23 mouse cellular contexts compared by ENCODE assay signal in the genomic region with DNA sequence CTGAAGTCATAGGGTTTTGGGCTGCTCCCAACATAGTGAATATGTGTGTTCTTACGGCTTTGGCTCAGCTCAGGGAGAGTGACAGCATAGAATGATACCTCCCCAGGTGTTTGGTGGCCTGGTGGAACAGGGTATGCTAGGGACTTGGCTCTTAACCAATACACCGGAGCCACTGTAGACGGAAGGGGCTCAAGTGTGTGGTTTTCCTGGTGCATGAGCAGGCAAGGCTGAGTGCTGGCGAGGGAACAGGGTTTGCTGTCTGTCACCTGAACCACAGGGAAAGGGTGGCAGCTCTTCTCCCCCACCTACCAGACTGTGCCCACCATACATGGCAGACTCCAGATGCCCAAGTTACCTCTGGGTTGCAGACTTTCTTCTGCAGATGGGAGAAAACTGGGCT.
"Had no signal": no experiment of that assay in that cellular context is flagged by ENCODE, and none has a peak within 500 bp of the region (broad histone marks: within the 10 kb centered on the region; RNA-seq: fewer than 3 reads in every experiment).

No protein-coding gene starts in this region.

- H3K27me3 ChIP-seq: heart, embryonic 12.5 days; hindbrain, embryonic 15.5 days; kidney, embryonic 15.5 days; limb, embryonic 12.5 days had no signal

- DNase-seq: gastrocnemius, adult 2 months; gastrocnemius, postnatal 10 days; gastrocnemius, postnatal 25 days; heart, adult 18-20 months; heart, postnatal 10 days; heart, postnatal 4 days; kidney, adult 11 months; kidney, adult 2 months; kidney, adult 9 months; kidney, postnatal 14 days; kidney, postnatal 36 days; liver had no signal

- H3K9ac ChIP-seq: heart, embryonic 12.5 days; hindbrain, embryonic 13.5 days; hindbrain, embryonic 15.5 days; kidney, embryonic 15.5 days; limb, embryonic 12.5 days had no signal

- H3K4me2 ChIP-seq: heart, embryonic 12.5 days; hindbrain, embryonic 13.5 days; hindbrain, embryonic 15.5 days; kidney, embryonic 15.5 days; limb, embryonic 12.5 days had no signal

- H3K4me3 ChIP-seq: gastrocnemius, adult 2 months; heart, embryonic 10.5 days; heart, embryonic 12.5 days; hindbrain, embryonic 13.5 days; hindbrain, embryonic 15.5 days; kidney, embryonic 15.5 days; layer of hippocampus, adult 2 months; limb, embryonic 10.5 days; limb, embryonic 12.5 days had no signal

- H3K27ac ChIP-seq: gastrocnemius, adult 2 months; heart, embryonic 10.5 days; hindbrain, embryonic 13.5 days; hindbrain, embryonic 15.5 days; hindbrain, postnatal 0 days; kidney, embryonic 15.5 days; kidney, postnatal 0 days; layer of hippocampus, adult 2 months; limb, embryonic 10.5 days; limb, embryonic 12.5 days had no signal

- H3K36me3 ChIP-seq: heart, embryonic 10.5 days; heart, embryonic 12.5 days; hindbrain, embryonic 13.5 days; hindbrain, embryonic 15.5 days; kidney, embryonic 15.5 days; limb, embryonic 10.5 days; limb, embryonic 12.5 days had no signal

- ATAC-seq: hindbrain, postnatal 0 days; intestine, embryonic 16.5 days had no signal

- H3K4me1 ChIP-seq: heart, embryonic 10.5 days; heart, embryonic 12.5 days; hindbrain, embryonic 13.5 days; hindbrain, embryonic 15.5 days; kidney, embryonic 15.5 days; limb, embryonic 10.5 days; limb, embryonic 12.5 days had no signal

- H3K9me3 ChIP-seq: heart, embryonic 10.5 days; hindbrain, embryonic 13.5 days; hindbrain, embryonic 15.5 days; kidney, embryonic 15.5 days; limb, embryonic 10.5 days had no signal
